Mouse (Mus musculus): Measurements from ENCODE around the gene Ypel1.
A peak's percentile ranks its signal among the peaks of the same experiment; 100 is the strongest.

- no peak for TF ChIP-seq CTCF (IDR thresholded peaks at IDR 0.05; ENCODE audit: extremely low read depth, insufficient read depth, low read length)
- TF ChIP-seq POLR2A (IDR thresholded peaks at IDR 0.05; ENCODE audit: extremely low read depth, insufficient read depth, low read length), result peak; percentile 49; the same call in 1 of the 2 replicates
These were observed 62.8 kb downstream of the Ypel1 start, which contains the start of gene Sdf2l1 for GRCm38 (mm10) chr16:17132089-17132905.
